Mouse (Mus musculus) midbrain, embryonic 14.5 days (tissue): ENCODE data around the gene Tead4. TPM values are rescaled to one million over a fixed set of nuclear protein-coding genes. Genes with fewer than 3 reads are reported as not detected.

Source experiments
- ATAC-seq: fragments of 200-750 bp; cut with Nextera tagmentation; 2 replicates; pipeline ENCODE4 v1.8.0; 2017; ENCODE audit warnings: moderate number of reproducible peaks, moderate library complexity; ENCODE audit not compliant: low FRiP score, low TSS enrichment
- DNase-seq: peaks from one replicate; pipeline ENCODE4 v3.0.0-alpha.2; 2015
- H3K27ac ChIP-seq: fragments of 300-500 bp; sonication (generic); replicated peaks from 2 replicates; pipeline ENCODE4 v1.5.1; 2014; ENCODE audit warnings: mild to moderate bottlenecking, low read depth, low read length, moderate library complexity
- H3K27me3 ChIP-seq: fragments of 300-500 bp; sonication (generic); 2 replicates; pipeline ENCODE4 v1.6.1; 2014; ENCODE audit warnings: low read length, control low read depth, mixed read lengths; ENCODE audit not compliant: control insufficient read depth, insufficient read depth
- H3K36me3 ChIP-seq: fragments of 300-500 bp; sonication (generic); 2 replicates; pipeline ENCODE4 v1.6.1; 2014; ENCODE audit warnings: low read length, control low read depth; ENCODE audit not compliant: control insufficient read depth, insufficient read depth
- H3K4me1 ChIP-seq: fragments of 300-500 bp; sonication (generic); 2 replicates; pipeline ENCODE4 v1.6.1; 2014; ENCODE audit warnings: mild to moderate bottlenecking, antibody characterized with exemption, low read length, control low read depth; ENCODE audit not compliant: control insufficient read depth, insufficient read depth
- H3K4me2 ChIP-seq: fragments of 300-500 bp; sonication (generic); 2 replicates; pipeline ENCODE4 v1.6.1; 2014; ENCODE audit warnings: mild to moderate bottlenecking, low read length, moderate library complexity
- H3K4me3 ChIP-seq: fragments of 300-500 bp; sonication (generic); replicated peaks from 2 replicates; pipeline ENCODE4 v1.5.1; 2014; ENCODE audit warnings: low read depth, low read length
- H3K9ac ChIP-seq: fragments of 300-500 bp; sonication (generic); replicated peaks from 2 replicates; pipeline ENCODE4 v1.6.1; 2014; ENCODE audit warnings: mild to moderate bottlenecking, low read length, moderate library complexity
- H3K9me3 ChIP-seq: fragments of 300-500 bp; sonication (generic); 2 replicates; pipeline ENCODE4 v1.6.1; 2016; ENCODE audit warnings: low read length, control low read depth, mixed read lengths; ENCODE audit not compliant: control insufficient read depth
- WGBS: fragments of 180-500 bp; shearing (Covaris S2); extraction: QIAGEN DNeasy Blood & Tissue Kit; methylation state at CpG from one replicate; pipeline ENCODE4 v1.1.7; 2014; 5-methylcytosine and 5-hydroxymethylcytosine counted together
- polyA plus RNA-seq: library from polyadenylated mRNA; unstranded; fragments of >200 nt; fragmentation: Nextera tagmentation; extraction: Ambion mirVana; gene quantifications from 2 replicates; pipeline ENCODE4 v1.2.1, GENCODE M21; 2014

Tead4 gene
- polyA plus RNA-seq, 1 experiment from 2014 or later = 0.55 TPM

- ATAC-seq = no peak
- Histone ChIP-seq H3K4me2 (no peak overlapping the region), H3K36me3 (no peaks in the 10 kb centered on the region), H3K4me3 (no peak overlapping the region), H3K9me3 (no peaks in the 10 kb centered on the region), H3K4me1 (no peaks in the 10 kb centered on the region), H3K27ac (no peak overlapping the region), H3K9ac (no peak overlapping the region), H3K27me3 (no peaks in the 10 kb centered on the region)
- WGBS = 89% methylated on average over 1 of the region's 1 CpGs
- no peak for DNase-seq
Measured at GRCm38 (mm10) chr6:128179651-128180050, 121.0 kb downstream of the Tead4 start.

GRCm38 (mm10) chr6:128179247-128179646 is 121.4 kb downstream of the Tead4 start:
- no peak overlapping the region for H3K27ac ChIP-seq
- WGBS = 68% methylated on average over 5 of the region's 5 CpGs
- H3K4me3 ChIP-seq = no peak overlapping the region
- no peak for ATAC-seq
- no peak for DNase-seq
- H3K9me3 ChIP-seq = no peaks in the 10 kb centered on the region
- H3K9ac ChIP-seq = no peak overlapping the region
- no peak overlapping the region for H3K4me2 ChIP-seq
- H3K4me1 ChIP-seq = no peaks in the 10 kb centered on the region
- no peaks in the 10 kb centered on the region for H3K27me3 ChIP-seq
- no peaks in the 10 kb centered on the region for H3K36me3 ChIP-seq

- H3K4me3 ChIP-seq = no peak overlapping the region
- no peak overlapping the region for H3K27ac ChIP-seq
- H3K4me2 ChIP-seq = no peak overlapping the region
- no peak for DNase-seq
- no peaks in the 10 kb centered on the region for H3K9me3 ChIP-seq
- H3K36me3 ChIP-seq = no peaks in the 10 kb centered on the region
- H3K4me1 ChIP-seq = no peaks in the 10 kb centered on the region
- 98% methylated on average over 2 of the region's 2 CpGs for WGBS
- H3K27me3 ChIP-seq = no peaks in the 10 kb centered on the region
- no peak overlapping the region for H3K9ac ChIP-seq
- no peak for ATAC-seq
Measured at GRCm38 (mm10) chr6:128178681-128179080, 121.9 kb downstream of the Tead4 start.

Other genes starting within 250 kb of the Tead4 start
- 31.1 and 31.3 TPM in 2 replicates for gene Tspan9, start 157.2 kb downstream of the Tead4 start, polyA plus RNA-seq
- 11.5 and 13.8 TPM in 2 replicates for gene Tulp3, start 55.0 kb upstream of the Tead4 start, polyA plus RNA-seq
- 93.8 and 101 TPM in 2 replicates for gene Rhno1, start 62.1 kb upstream of the Tead4 start, polyA plus RNA-seq
- gene Foxm1, start 62.1 kb upstream of the Tead4 start, polyA plus RNA-seq = 5.5 and 9.8 TPM in 2 replicates
- 0.59 and 1.0 TPM in 2 replicates for gene Tex52, start 74.6 kb upstream of the Tead4 start, polyA plus RNA-seq
- gene Gm44596, start 74.7 kb upstream of the Tead4 start, polyA plus RNA-seq = not detected in 2 replicates
- 8.8 and 10.1 TPM in 2 replicates for gene Nrip2, start 98.5 kb upstream of the Tead4 start, polyA plus RNA-seq
- gene Itfg2, start 124.1 kb upstream of the Tead4 start, polyA plus RNA-seq = 42.1 and 43.3 TPM in 2 replicates
- 313 and 363 TPM in 2 replicates for gene Fkbp4, start 137.9 kb upstream of the Tead4 start, polyA plus RNA-seq
- gene Pzp, start 225.9 kb upstream of the Tead4 start, polyA plus RNA-seq = 0.20 and 0.21 TPM in 2 replicates